Mouse (Mus musculus): ENCODE measurements at regions not wholly inside any gene's neighbourhood (a gene's known extent, or its start where the extent isn't known, plus 50 kb on each side); places are given as distances from the start of the nearest gene placed in this dataset.

GRCm38 (mm10) chr5:91456924-91457323, 54.1 kb upstream of the Btc start:
- no peak for DNase-seq (ENCODE audit: low read depth, low spot score)

DNA sequence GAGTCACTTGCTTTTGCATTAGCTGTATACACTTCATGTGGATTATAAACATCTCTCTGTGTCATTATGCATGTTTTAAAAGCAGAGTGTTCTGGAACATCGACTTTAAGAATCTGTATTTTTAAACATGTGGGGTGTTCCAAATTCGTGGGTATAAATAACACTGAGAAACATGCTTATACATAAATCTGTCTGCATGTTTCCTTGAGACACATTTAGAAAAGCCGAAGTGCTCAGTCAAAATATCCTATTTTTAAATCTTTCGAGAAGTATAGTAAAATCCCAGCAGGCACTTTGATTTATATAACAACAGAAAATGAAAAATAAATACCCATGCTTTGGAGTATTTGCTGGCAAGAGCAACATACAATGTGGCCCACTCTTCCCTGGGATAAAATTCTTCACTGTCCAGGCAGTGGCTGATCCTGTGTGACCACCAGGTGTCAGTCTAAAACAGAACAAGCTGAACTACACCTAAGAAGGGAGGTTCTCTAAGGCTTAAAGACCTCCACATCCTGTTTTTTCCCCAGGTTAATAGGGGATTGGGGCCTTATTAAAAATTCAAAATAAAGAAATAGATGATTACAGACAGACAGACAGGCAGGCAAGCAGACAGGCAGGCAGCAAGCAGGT, 52.4 kb upstream of the Parm1 start:
- peak; percentile 54 for DNase-seq (ENCODE audit: low read depth, low spot score)
